Mouse (Mus musculus): ENCODE measurements around the gene Gpsm2. TPM values are rescaled to one million over a fixed set of nuclear protein-coding genes. Genes with fewer than 3 reads are reported as not detected.
"Not testable (repeated sequence)": the region's sequence is repeated elsewhere in the genome, so short reads cannot be mapped to it uniquely, and the experiment has no call there.

Gene Gpsm2
- total RNA-seq, 2 experiments from 2014 or later, result 16.1 to 18.0 TPM

DNA sequence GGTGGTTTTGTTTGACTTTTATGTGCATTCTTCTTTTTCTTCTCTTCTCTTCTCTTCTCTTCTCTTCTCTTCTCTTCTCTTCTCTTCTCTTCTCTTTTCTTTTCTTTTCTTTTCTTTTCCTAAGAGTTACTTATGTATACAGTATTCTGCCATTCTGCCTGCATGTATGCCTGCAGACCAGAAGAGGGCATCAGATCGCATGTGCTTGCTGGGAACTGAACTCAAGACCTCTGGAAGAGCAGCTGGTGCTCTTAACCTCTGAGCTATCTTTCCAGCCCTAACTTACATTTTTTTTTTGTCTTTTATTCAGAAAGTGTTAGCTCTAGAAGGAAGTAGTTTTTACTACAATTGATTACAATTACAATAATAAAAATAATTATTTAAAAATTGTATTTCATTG, 61.2 kb downstream of the Gpsm2 start:
- no peak for DNase-seq (ENCODE audit: low spot score in 2 of 2)

DNA sequence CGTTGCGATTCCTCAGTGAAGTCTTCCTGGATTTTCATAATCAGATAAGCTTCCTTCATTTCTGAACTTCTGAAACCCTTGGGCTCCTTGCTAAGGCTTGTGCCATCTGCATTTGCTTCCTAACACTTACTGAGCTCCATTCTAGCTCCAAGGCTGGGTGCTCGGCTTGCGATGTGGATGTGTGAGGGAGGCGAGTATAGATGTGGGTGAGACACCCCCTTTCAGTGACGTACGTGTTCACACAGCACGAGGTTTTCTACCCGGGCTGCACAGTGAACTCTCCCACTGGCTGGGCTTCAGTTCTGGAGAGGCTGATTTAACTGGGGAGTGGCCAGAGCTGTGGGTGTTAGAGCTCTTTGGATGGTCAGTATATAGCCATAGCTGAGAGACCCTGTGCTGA, 63.5 kb downstream of the Gpsm2 start:
- DNase-seq (ENCODE audit: low spot score in 2 of 2), result no peak

DNA sequence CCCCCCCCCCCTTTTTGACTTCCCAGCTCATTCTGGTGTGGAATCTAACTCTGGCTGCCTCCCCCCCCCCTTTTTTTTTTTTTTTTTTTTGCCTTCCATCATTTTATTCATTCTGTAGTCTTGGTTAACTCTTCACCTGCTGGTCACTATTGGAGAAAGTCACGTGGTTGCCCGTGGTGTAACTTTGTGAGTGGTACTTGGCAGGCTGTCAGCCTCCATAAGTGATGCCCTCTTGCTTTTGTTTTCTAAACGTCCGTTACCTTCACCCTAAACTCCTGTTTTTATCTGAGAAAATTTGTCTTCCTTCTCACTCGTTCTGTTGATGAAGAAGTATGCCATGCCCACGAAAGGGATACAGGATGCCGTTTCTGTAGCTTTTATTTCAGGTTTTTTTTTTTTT, 66.6 kb downstream of the Gpsm2 start:
- DNase-seq (ENCODE audit: low spot score in 2 of 2), result no peak

DNA sequence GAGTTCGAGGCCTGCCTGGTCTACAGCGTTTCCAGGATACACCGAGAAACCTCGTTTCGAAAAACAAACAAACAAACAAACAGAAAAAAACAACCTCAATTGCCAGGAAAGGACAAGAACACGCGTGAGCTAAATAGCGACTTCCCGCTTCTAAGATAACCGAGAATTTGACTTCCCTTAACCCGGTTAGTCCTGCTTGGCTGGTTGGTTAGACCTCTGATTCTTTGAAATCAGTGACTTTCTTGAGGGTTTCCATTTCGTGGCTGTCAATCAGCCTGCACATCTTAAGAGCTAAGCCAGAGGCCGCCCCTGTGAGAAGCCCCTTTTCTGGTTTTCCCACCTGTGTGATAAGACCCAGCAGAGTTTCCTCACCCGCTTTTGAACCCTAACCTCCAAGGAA, 67.5 kb downstream of the Gpsm2 start:
- DNase-seq (ENCODE audit: low spot score in 2 of 2), result no peak

DNA sequence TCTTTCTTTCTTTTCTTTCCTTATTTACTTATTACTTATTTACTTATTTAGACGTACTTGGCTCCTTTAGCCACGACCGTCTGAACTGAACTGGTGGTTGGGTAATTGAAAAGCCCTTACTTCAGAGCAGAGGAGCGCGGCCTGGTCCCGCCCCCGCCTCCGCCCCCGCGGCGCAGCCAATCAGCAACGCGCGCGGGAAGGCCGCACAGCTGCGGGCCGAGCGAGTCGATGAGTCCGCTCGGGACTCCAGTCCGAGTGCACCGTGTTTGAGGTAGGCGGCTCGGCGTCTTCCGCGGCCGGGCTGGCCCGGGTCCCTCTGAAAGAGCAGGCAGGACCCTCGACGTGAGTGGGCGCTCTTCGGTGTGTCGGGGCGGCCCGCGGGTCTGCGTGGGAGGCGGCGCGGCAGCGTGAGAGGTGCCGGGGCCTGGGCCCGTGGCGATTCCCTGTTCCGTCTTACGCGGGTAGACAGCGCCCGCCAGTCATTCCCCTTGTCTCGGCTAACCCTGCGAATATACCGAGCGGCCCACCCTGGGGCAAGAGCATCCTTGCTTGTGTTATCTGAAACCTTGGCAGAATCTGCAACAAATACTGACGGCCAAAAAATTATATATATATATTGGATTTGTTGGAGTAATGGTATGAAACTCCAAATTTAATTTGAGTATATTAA, 68.3 kb downstream of the Gpsm2 start, which contains the start of gene Clcc1:
Clcc1 (plus strand) TSS at position 204 of the 670 bp plus-strand sequence.
- DNase-seq (ENCODE audit: low spot score in 2 of 2), result peak; percentile 91 to 95

DNA sequence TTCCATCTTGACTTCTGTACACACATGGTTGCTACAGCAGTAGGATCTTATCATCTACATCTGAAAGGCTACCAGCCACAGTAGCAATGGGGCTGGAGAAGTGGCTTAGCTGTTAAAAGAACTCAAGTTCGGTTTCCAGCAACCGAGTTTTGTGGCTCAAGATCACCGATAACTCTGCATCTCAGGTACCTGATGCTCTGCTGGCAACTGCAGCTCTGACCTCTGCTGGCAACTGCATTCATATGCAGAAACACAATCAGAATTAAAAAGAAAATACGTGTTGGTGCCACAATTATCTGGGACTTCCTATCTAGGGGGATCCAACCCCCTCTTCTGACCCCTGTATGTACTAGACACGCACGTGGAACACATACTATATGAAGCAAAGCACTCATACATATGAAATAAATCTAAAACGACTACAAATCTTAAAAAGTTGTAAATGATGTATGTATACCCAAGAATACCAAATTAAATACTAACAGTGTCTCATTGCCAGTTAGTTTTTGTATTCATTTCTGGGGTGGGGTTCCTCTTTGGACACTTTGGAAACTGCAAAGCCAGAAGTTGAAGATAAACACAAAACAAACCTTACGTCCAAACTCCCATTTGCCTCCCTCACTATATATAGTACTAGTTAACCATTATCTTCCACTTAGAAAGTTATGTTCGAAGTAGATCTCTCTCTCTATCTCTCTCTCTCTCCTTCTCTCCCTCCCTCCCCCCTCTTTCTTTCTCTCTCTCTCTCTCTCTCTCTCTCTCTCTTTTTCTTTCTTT, 69.1 kb downstream of the Gpsm2 start:
- DNase-seq (ENCODE audit: low spot score in 2 of 2), result no peak

DNA sequence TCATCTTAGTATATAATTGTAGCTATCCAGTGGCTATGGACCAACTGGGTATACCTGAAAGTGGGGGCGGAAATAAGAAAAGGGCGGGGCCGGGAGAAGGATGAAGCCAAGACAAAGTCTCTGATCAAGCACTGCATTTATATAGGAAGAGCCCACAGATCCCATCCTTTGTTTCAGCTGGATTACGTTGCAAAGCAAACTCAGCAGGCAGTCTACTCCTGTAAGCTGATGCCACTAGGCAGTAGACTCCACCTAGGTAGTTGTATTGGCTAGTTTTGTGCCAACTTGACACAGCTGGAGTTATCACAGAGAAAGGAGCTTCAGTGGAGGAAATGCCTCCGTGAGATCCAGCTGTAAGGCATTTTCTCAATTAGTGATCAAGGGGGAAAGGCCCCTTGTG, 74.4 kb downstream of the Gpsm2 start:
- DNase-seq (ENCODE audit: low spot score in 2 of 2), result not testable (repeated sequence)

DNA sequence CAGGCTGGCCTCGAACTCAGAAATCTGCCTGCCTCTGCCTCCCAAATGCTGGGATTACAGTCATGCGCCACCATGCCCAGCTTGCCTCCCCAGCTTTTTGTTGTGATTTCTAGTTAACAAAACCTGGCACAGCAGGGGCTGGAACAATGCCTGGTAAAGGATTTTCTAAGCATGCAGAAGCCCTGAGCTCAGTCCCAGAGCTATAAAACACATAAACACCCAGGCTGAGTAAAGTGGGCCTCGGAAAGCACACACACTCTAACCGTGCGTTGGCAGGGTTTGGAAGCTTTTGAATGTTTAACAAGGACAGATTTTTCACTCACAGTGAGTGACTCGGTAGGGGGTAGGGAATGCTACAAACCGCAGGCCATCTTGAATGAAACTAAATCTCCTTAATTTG, 76.1 kb downstream of the Gpsm2 start:
- peak; percentile 26 to 56 for DNase-seq (ENCODE audit: low spot score in 2 of 2)

DNA sequence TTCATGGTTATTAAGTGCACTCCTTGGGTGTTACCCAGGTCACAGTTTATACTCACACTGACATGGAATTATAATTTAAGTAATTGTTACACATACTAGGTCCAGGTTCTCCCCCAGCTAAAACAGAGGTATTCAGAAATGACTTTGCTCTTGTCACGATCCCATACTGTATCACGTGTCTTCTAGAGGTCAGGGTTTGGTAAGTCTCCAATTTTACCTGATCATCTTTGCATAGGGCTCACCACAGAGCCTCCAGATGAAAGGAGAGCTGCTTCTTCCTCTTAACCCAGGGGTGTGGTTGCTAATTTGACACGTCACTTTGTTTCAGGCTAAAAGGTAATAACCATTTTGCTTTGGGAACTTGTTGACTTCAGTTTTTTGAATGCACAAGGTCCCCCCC, 77.3 kb downstream of the Gpsm2 start:
- DNase-seq (ENCODE audit: low spot score in 2 of 2), result no peak

DNA sequence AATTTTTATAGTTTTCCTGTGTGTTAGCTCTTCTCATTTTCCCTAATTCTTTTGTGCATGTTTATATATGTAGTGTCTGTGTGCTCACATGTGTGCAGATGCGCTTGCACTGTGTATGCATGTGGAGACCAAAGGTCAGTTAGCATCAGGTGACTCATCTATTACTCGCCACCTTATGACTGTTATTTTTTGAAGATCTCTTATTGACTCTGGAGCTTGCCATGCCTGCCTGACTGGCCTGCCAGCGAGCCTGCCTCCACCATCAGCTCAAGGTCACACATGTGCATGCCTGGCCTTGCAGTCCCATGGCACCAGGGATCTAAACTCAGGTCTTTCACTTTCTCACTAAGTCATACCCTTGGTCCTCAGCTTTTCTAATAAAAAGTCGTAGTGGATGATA, 81.1 kb downstream of the Gpsm2 start:
- DNase-seq (ENCODE audit: low spot score in 2 of 2), result no peak

DNA sequence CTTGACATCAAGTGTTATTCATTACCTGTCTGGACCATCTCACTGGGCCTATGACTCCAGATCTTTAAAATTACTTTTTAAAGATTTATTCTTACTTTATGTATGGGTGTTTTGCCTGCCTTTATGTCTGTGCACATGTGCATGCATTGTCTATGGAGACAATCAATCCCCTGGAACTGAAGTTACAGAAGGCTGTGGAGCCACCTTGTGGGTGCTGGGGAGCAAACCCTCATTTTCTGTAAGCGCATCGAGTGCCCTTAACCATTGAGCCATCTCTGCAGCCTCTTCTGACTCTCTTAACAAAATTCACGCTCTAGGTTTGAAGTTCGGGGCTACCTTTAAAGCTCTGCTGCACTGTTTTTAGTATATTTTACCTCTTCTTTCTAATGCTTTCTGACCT, 82.7 kb downstream of the Gpsm2 start:
- DNase-seq (ENCODE audit: low spot score in 2 of 2), result no peak

DNA sequence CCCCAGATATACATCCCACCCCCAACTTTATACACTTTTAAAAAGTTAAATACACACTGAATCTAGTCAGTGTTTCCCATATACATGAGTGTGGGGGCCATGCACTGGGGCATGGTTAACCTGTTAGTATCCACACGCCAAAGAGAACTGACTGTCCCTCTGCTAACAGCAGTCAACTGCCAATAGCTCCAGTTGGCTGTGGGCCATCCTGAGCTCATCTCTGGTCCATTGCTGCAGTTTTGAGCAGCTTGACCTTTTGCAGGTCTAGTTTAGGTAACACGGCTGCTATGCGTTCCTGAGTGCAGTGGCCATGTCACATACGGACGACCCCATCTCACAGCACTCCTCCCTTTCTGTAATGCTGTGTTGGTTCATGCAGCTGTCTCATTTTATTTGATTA, 87.3 kb downstream of the Gpsm2 start:
- no peak for DNase-seq (ENCODE audit: low spot score in 2 of 2)

Other genes with a start within 250 kb of the Gpsm2 start
- gene 1700013F07Rik, start 188.2 kb downstream of the Gpsm2 start, total RNA-seq (2021), result 1 to 10 TPM; 2.0 to 2.9 TPM
- gene 5330417C22Rik, start 185.8 kb downstream of the Gpsm2 start, total RNA-seq (2021), result 10 to 100 TPM; 17.1 to 19.7 TPM
- 10 to 100 TPM; 44.4 to 45.3 TPM for gene Tmem167b, start 159.8 kb downstream of the Gpsm2 start, total RNA-seq (2021)
- gene Taf13, start 150.6 kb downstream of the Gpsm2 start, total RNA-seq (2021), result 10 to 100 TPM; 37.0 to 43.6 TPM
- 100 to 1,000 TPM; 125 to 127 TPM for gene Wdr47, start 131.0 kb downstream of the Gpsm2 start, total RNA-seq (2021)
- 10 to 100 TPM; 24.3 to 25.2 TPM for gene Clcc1, start 68.4 kb downstream of the Gpsm2 start, total RNA-seq (2021)
- under 1 TPM in 1 of 2 experiments, not detected in 1; 0.14 TPM for gene Aknad1, start 17.3 kb upstream of the Gpsm2 start, total RNA-seq (2021)
- 10 to 100 TPM; 26.7 to 33.5 TPM for gene Stxbp3, start 118.2 kb upstream of the Gpsm2 start, total RNA-seq (2021)
- gene Fndc7, start 167.7 kb upstream of the Gpsm2 start, total RNA-seq (2021), result under 1 TPM in 1 of 2 experiments, not detected in 1; 0.12 TPM
- 10 to 100 TPM; 46.4 to 52.6 TPM for gene Prpf38b, start 189.4 kb upstream of the Gpsm2 start, total RNA-seq (2021)
- 1 to 10 TPM; 2.0 to 2.2 TPM for gene Henmt1, start 217.6 kb upstream of the Gpsm2 start, total RNA-seq (2021)
- not detected for gene Gm9857, start 218.1 kb upstream of the Gpsm2 start, total RNA-seq (2021)

Data from layer of hippocampus, postnatal 14 days (tissue).